Mouse (Mus musculus) midbrain, embryonic 15.5 days (tissue): ENCODE measurements at regions not wholly inside any gene's neighbourhood (a gene's known extent, or its start where the extent isn't known, plus 50 kb on each side); places are given as distances from the start of the nearest gene placed in this dataset.

Source experiments
- ATAC-seq: fragments of 200-750 bp; cut with Nextera tagmentation; replicated peaks from 2 replicates; pipeline ENCODE4 v1.8.0; 2017; ENCODE audit warnings: moderate TSS enrichment
- H3K27ac ChIP-seq: fragments of 300-500 bp; sonication (generic); 2 replicates; pipeline ENCODE4 v1.5.1; 2015; ENCODE audit warnings: mild to moderate bottlenecking, inconsistent platforms
- H3K27me3 ChIP-seq: fragments of 300-500 bp; sonication (generic); replicated peaks from 2 replicates; pipeline ENCODE4 v1.6.1; 2015; ENCODE audit warnings: inconsistent platforms
- H3K36me3 ChIP-seq: fragments of 300-500 bp; sonication (generic); replicated peaks from 2 replicates; pipeline ENCODE4 v1.6.1; 2015; ENCODE audit warnings: inconsistent platforms
- H3K4me1 ChIP-seq: fragments of 300-500 bp; sonication (generic); 2 replicates; pipeline ENCODE4 v1.6.1; 2015; ENCODE audit warnings: inconsistent platforms
- H3K4me2 ChIP-seq: fragments of 300-500 bp; sonication (generic); 2 replicates; pipeline ENCODE4 v1.6.1; 2015; ENCODE audit warnings: inconsistent platforms, mild to moderate bottlenecking, moderate library complexity
- H3K4me3 ChIP-seq: fragments of 300-500 bp; sonication (generic); 2 replicates; pipeline ENCODE4 v1.5.1; 2015; ENCODE audit warnings: mild to moderate bottlenecking, inconsistent platforms
- H3K9ac ChIP-seq: fragments of 300-500 bp; sonication (generic); 2 replicates; pipeline ENCODE4 v1.6.1; 2015; ENCODE audit warnings: mild to moderate bottlenecking, inconsistent platforms
- H3K9me3 ChIP-seq: fragments of 300-500 bp; sonication (generic); 2 replicates; pipeline ENCODE4 v1.6.1; 2016; ENCODE audit warnings: inconsistent platforms
- WGBS: fragments of 180-500 bp; shearing (Covaris S2); methylation state at CpG from one replicate; pipeline ENCODE4 v1.1.7; 2015; ENCODE audit warnings: mixed read lengths; 5-methylcytosine and 5-hydroxymethylcytosine counted together

DNA sequence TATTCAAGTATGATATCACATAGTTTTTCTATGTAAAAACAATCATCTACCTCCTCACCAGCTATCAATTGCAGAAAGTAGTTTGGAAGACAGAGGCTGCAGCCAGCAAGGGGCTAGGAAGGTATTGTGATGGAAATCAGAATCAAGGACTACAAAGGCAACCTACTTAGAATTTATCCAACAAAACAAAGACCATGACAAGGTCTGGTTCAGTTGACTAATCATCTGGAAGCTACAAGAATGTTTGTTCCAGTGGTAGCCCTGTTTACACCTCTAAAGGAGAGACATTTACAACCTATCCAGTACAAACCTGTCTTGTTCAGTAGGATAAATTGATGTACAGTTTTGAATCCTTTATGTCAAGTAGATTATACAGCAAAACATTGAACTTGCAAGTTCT is 2890.5 kb upstream of the Gm12353 start:
- Histone ChIP-seq H3K9ac (no peak overlapping the region), H3K4me3 (no peak overlapping the region), H3K9me3 (no peaks in the 10 kb centered on the region), H3K27me3 (no peaks in the 10 kb centered on the region), H3K4me1 (no peaks in the 10 kb centered on the region), H3K36me3 (no peaks in the 10 kb centered on the region), H3K4me2 (no peak overlapping the region), H3K27ac (no peak overlapping the region)
- no peak for ATAC-seq

GRCm38 (mm10) chr4:16739785-16740184 is 2865.5 kb upstream of the Gm12353 start:
- no peak overlapping the region for H3K4me3 ChIP-seq
- no peaks in the 10 kb centered on the region for H3K36me3 ChIP-seq
- H3K4me1 ChIP-seq: no peaks in the 10 kb centered on the region
- no peaks in the 10 kb centered on the region for H3K9me3 ChIP-seq
- no peak for ATAC-seq
- no peak overlapping the region for H3K4me2 ChIP-seq
- 86% methylated on average over 3 of the region's 3 CpGs for WGBS
- no peaks in the 10 kb centered on the region for H3K27me3 ChIP-seq
- no peak overlapping the region for H3K27ac ChIP-seq
- H3K9ac ChIP-seq: no peak overlapping the region
